Mouse (Mus musculus) neural tube, embryonic 13.5 days (tissue): ENCODE measurements around the gene Gpr182. TPM values are rescaled to one million over a fixed set of nuclear protein-coding genes. Genes with fewer than 3 reads are reported as not detected.
A peak's percentile ranks its signal among the peaks of the same experiment; 100 is the strongest.
"Not testable (repeated sequence)": the region's sequence is repeated elsewhere in the genome, so short reads cannot be mapped to it uniquely, and the experiment has no call there.

Experiments
- ATAC-seq: fragments of 200-750 bp; cut with Nextera tagmentation; 2 replicates; pipeline ENCODE4 v1.8.0; 2017; ENCODE audit warnings: low read depth, mild to moderate bottlenecking, moderate TSS enrichment, moderate library complexity
- H3K27ac ChIP-seq: fragments of 300-500 bp; sonication (generic); replicated peaks from 2 replicates; pipeline ENCODE4 v1.5.1; 2015; ENCODE audit warnings: moderate library complexity, mild to moderate bottlenecking, inconsistent platforms
- H3K27me3 ChIP-seq: fragments of 300-500 bp; sonication (generic); 2 replicates; pipeline ENCODE4 v1.6.1; 2015; ENCODE audit warnings: mild to moderate bottlenecking, inconsistent platforms
- H3K36me3 ChIP-seq: fragments of 300-500 bp; sonication (generic); 2 replicates; pipeline ENCODE4 v1.6.1; 2015; ENCODE audit warnings: mild to moderate bottlenecking, inconsistent platforms
- H3K4me1 ChIP-seq: fragments of 300-500 bp; sonication (generic); replicated peaks from 2 replicates; pipeline ENCODE4 v1.6.1; 2015; ENCODE audit warnings: inconsistent platforms
- H3K4me2 ChIP-seq: fragments of 300-500 bp; sonication (generic); 2 replicates; pipeline ENCODE4 v1.6.1; 2015; ENCODE audit warnings: inconsistent platforms, mild to moderate bottlenecking, moderate library complexity
- H3K4me3 ChIP-seq: fragments of 300-500 bp; sonication (generic); 2 replicates; pipeline ENCODE4 v1.5.1; 2015; ENCODE audit warnings: mild to moderate bottlenecking, inconsistent platforms
- H3K9ac ChIP-seq: fragments of 300-500 bp; sonication (generic); 2 replicates; pipeline ENCODE4 v1.6.1; 2015; ENCODE audit warnings: moderate library complexity, mild to moderate bottlenecking, inconsistent platforms
- H3K9me3 ChIP-seq: fragments of 300-500 bp; sonication (generic); 2 replicates; pipeline ENCODE4 v1.6.1; 2016; ENCODE audit warnings: inconsistent platforms
- WGBS: fragments of 180-500 bp; shearing (Covaris S2); methylation state at CpG from one replicate; pipeline ENCODE4 v1.1.7; 2015; 5-methylcytosine and 5-hydroxymethylcytosine counted together
- polyA plus RNA-seq: library from polyadenylated mRNA; unstranded; fragments of >200 nt; fragmentation: Nextera tagmentation; extraction: Ambion mirVana; gene quantifications from 2 replicates; pipeline ENCODE4 v1.2.1, GENCODE M21; 2015

Gpr182 gene
- 0.45 and 0.92 TPM in 2 replicates for polyA plus RNA-seq

DNA sequence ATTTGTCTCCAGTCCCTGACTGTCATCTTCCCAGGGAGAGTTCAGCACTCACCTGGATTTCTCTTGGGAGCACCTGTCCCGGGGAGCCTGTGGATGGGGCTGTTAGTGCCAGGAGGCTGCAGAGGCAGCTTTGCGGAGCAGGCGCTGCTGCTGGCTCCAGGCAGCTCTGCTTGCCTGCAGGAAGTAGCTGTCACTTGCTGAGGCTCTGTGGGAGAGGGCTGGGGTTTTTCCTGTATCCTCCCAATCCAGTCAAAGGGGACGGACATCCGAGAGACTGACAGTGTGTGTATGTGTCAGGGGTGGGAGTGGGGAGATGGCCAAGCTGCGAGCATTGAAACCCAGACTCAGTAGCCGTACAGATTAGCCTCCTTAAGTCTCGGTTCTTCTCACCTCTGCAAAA lies at the start of gene Gpr182:
TSS of gene Gpr182 (minus strand) at position 185 of the 400 bp plus-strand sequence.
- H3K9me3 ChIP-seq, result no peaks in the 10 kb centered on the region
- H3K27ac ChIP-seq, result no peak within 1 kb of the TSS
- 74% methylated on average over 8 of the region's 8 CpGs for WGBS
- H3K4me3 ChIP-seq, result no peak within 1 kb of the TSS
- H3K4me1 ChIP-seq, result peaks cover 26% of the 10 kb centered on the region
- H3K27me3 ChIP-seq, result no peaks in the 10 kb centered on the region
- H3K4me2 ChIP-seq, result peak within 1 kb of the TSS; percentile 42
- no peak within 1 kb of the TSS for H3K9ac ChIP-seq
- peaks cover 19% of the 10 kb centered on the region for H3K36me3 ChIP-seq
- ATAC-seq, result no peak

DNA sequence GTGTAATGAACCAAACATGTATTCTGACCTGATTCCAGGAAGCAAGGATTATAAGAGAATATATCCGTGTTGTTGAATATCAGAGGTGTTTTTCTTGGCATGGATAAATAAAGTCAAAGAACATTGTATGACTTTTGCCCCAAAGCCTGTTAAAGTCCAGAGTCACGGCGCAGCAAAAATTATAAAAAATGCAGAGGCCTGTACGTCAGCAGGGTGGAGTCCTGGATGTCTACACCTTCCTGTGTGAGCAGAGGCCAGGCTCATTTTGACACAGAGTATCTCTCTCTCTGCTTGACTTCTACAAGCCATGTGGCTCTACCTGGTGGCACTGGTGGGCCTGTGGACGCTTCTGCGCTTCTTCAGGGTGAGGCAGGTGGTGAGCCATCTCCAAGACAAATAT lies 49.4 kb upstream of the Gpr182 start, which contains the start of gene Rdh16:
TSS of gene Rdh16 (plus strand) at position 262 of the 400 bp plus-strand sequence.
- H3K9ac ChIP-seq, result no peak within 1 kb of the TSS
- H3K27me3 ChIP-seq, result no peaks in the 10 kb centered on the region
- H3K9me3 ChIP-seq, result 0 out of 2 replicates have a peak, but pooled peaks cover 3% of the 10 kb centered on the region
- WGBS, result 89% methylated on average over 6 of the region's 6 CpGs
- no peak for ATAC-seq
- no peaks in the 10 kb centered on the region for H3K36me3 ChIP-seq
- no peak within 1 kb of the TSS for H3K4me2 ChIP-seq
- no peak within 1 kb of the TSS for H3K4me3 ChIP-seq
- no peaks in the 10 kb centered on the region for H3K4me1 ChIP-seq
- H3K27ac ChIP-seq, result no peak within 1 kb of the TSS

DNA sequence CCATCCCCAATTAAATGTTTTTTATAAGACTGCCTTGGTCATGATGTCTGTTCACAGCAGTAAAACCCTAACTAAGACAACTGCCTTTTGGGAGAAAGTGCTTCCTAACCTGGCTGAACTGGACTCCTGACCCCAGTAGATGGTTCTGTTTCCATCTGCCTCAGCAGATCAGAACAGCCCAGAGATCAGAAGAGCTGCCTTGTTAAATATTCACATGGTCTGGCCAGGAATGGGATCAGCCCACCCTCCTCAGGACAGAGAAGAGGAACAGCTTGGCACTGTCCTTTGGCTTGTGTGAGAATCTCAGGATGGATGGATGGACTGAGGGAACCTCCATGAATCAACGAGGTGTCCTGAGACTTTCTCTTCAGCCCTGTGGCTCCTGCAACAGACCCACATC lies 47.8 kb upstream of the Gpr182 start:
- WGBS, result 84% methylated on average over 1 of the region's 1 CpGs
- Histone ChIP-seq H3K9me3 (0 out of 2 replicates have a peak, but pooled peaks cover 3% of the 10 kb centered on the region), H3K27ac (no peak overlapping the region), H3K4me1 (no peaks in the 10 kb centered on the region), H3K4me3 (no peak overlapping the region), H3K9ac (no peak overlapping the region), H3K4me2 (no peak overlapping the region), H3K36me3 (no peaks in the 10 kb centered on the region), H3K27me3 (no peaks in the 10 kb centered on the region)
- ATAC-seq, result no peak

DNA sequence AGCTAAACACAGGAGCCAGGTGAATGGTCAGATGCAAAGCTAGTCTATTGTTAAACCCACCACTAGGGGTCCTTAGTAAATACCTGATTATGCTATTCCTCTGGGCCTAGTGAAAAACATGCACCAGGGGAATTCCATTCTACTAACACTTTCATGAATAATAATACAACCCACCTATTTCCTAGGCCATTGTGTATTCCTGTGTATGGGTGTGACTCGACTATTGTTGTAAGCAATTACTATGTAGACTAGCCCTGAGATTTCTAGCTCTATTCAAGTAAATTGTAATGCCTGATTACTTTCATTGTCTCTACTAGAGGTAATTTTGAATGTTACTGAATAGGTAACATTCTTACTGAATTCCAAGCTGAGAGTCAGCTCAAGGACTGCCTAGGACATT lies 33.9 kb upstream of the Gpr182 start:
- 83% methylated on average over 1 of the region's 1 CpGs for WGBS
- H3K4me3 ChIP-seq, H3K27me3 ChIP-seq, ATAC-seq, H3K4me2 ChIP-seq, H3K9me3 ChIP-seq, H3K27ac ChIP-seq, H3K4me1 ChIP-seq, H3K9ac ChIP-seq, H3K36me3 ChIP-seq: not testable (repeated sequence)

DNA sequence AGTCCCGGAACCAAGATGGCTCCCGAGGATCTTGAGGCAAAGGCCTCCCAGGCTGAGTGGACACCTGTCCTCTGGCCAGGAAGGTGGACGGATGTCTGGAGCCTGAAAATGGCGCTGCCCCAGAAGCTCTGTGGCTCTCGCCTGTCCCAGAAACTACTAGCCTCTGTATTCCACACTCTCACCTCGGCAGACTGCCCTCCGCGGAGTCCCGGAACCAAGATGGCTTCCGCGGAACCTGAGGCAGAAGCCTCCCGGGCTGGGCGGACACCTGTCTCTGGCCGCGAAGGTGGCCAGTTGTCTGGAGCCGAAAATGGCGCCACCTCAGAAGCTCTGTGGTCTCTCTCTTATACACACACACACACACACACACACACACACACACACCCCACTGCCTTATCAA lies 30.8 kb upstream of the Gpr182 start:
- ATAC-seq, H3K9me3 ChIP-seq, H3K27me3 ChIP-seq, H3K9ac ChIP-seq, H3K4me2 ChIP-seq, H3K27ac ChIP-seq, H3K4me1 ChIP-seq, H3K4me3 ChIP-seq, H3K36me3 ChIP-seq: not testable (repeated sequence)
- 92% methylated on average over 17 of the region's 17 CpGs for WGBS

- Histone ChIP-seq H3K4me2 (no peak within 1 kb of the TSS), H3K9ac (no peak within 1 kb of the TSS), H3K9me3 (no peaks in the 10 kb centered on the region), H3K27ac (no peak within 1 kb of the TSS), H3K4me3 (no peak within 1 kb of the TSS), H3K4me1 (no peaks in the 10 kb centered on the region), H3K27me3 (no peaks in the 10 kb centered on the region), H3K36me3 (no peaks in the 10 kb centered on the region)
- no peak for ATAC-seq
- 87% methylated on average over 2 of the region's 2 CpGs for WGBS
Measured at GRCm38 (mm10) chr10:127776011-127776410, 24.5 kb upstream of the Gpr182 start, which contains the start of gene Rdh9. TSS of gene Rdh9 (plus strand) at chr10:127776386.

- no peak overlapping the region for H3K27ac ChIP-seq
- no peaks in the 10 kb centered on the region for H3K27me3 ChIP-seq
- no peak for ATAC-seq
- H3K36me3 ChIP-seq, result no peaks in the 10 kb centered on the region
- no peak overlapping the region for H3K9ac ChIP-seq
- WGBS, result 96% methylated on average over 1 of the region's 1 CpGs
- H3K4me3 ChIP-seq, result no peak overlapping the region
- no peaks in the 10 kb centered on the region for H3K9me3 ChIP-seq
- H3K4me2 ChIP-seq, result no peak overlapping the region
- H3K4me1 ChIP-seq, result no peaks in the 10 kb centered on the region
Measured at GRCm38 (mm10) chr10:127766564-127766963, 15.0 kb upstream of the Gpr182 start.

DNA sequence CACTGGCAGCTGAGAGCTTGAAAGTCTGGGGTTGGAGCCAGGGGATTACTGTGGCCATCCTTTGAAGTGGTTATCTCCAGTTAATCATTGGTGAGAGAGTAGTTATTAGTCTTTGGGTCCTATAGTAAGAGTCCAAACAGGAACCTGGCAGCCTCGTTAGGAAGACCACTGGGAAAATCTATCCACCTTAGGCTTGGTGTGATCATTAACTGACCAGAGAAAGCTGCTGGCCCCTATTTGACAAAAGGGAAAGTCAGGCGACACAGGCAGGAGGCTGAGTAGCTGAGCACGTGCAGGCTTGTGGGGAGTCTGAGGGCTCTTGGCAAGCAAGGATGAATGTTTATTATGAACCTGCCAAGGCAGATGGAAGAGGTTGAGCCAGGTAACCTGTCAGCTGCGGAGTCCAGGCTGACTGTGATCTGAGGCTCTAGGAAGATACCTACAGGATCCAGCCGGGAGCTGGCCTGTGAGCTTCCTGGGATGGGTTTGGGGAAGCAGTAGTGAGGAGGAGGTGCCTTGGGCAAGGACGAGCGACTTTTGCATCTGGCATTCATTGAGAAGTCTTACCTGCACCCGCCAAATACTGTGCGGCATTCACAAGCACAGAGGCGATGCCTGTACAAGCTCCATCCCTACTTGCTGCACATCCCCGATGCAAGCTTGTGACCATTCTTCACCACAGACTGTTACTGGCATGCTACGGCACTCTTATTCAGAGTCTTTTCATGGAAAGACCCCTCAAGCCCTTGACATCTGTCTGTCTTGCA lies 12.6 kb upstream of the Gpr182 start:
- Histone ChIP-seq H3K27ac (no peak overlapping the region), H3K4me2 (no peak overlapping the region), H3K9me3 (no peaks in the 10 kb centered on the region), H3K4me3 (no peak overlapping the region), H3K36me3 (no peaks in the 10 kb centered on the region), H3K9ac (no peak overlapping the region), H3K27me3 (no peaks in the 10 kb centered on the region), H3K4me1 (no peaks in the 10 kb centered on the region)
- 71% methylated on average over 12 of the region's 12 CpGs for WGBS
- ATAC-seq, result no peak

DNA sequence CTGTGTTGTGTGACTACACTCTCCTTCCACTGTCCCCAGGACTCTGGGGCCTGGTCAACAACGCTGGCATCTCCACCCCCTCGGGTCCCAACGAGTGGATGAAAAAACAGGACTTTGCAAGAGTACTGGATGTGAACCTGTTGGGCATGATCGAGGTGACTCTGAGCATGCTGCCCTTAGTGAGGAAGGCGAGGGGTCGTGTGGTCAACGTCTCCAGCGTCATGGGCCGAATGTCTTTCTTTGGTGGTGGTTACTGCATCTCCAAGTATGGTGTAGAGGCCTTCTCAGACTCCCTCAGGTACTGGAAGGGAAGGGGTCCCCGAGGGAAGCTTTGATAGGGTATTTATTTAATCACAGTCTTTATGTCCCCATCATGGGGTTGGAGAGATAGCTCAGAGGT lies 11.4 kb upstream of the Gpr182 start:
- 91% methylated on average over 10 of the region's 10 CpGs for WGBS
- H3K4me3 ChIP-seq, H3K9ac ChIP-seq, H3K4me1 ChIP-seq, H3K36me3 ChIP-seq, ATAC-seq, H3K4me2 ChIP-seq, H3K9me3 ChIP-seq, H3K27me3 ChIP-seq, H3K27ac ChIP-seq: not testable (repeated sequence)

GRCm38 (mm10) chr10:127759181-127760110 lies 7.9 kb upstream of the Gpr182 start, which contains the start of the genes Rdh1 and Rdh16f1:
TSS of gene Rdh1 (plus strand) at chr10:127759721.
TSS of gene Rdh16f1 (plus strand) at chr10:127759787.
- Histone ChIP-seq H3K27ac (no peak within 1 kb of the TSS), H3K9ac (no peak within 1 kb of the TSS), H3K4me3 (no peak within 1 kb of the TSS), H3K9me3 (no peaks in the 10 kb centered on the region), H3K4me2 (no peak within 1 kb of the TSS), H3K36me3 (no peaks in the 10 kb centered on the region), H3K4me1 (no peaks in the 10 kb centered on the region), H3K27me3 (no peaks in the 10 kb centered on the region)
- no peak for ATAC-seq
- WGBS, result 83% methylated on average over 9 of the region's 9 CpGs

DNA sequence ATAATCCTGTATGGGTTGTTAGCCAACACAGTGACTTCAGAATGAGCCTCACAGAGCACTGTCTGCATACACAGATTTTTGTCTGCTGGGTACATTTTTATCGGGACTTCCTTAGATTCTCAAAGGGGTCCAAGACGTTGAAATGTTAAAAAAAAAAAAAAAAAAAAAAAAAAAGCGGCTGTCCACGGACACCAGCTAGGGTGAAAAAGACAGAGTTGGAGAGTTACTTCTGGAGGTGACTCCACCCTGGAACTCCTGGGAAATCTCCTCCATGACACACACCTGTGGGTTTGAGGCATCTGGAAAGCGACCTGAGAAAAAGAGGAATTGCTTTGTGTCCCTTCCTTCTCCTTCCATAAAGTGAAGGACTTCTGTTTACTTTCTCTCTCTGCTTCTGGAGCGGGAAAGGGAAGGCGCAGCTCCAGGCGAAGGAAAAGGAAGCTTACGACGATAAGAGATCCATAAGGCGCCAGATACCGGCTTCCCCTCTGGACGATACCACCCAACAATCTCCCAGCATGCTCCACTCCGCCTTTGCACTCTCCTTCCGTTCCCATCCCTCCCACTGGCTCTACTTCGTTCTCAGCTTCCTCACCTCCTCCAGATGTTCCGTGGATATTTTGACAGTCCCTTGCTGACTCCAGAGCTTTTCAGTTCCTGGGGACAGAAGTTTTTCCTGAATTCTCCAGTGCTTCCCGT lies 4.4 kb upstream of the Gpr182 start:
- H3K4me3 ChIP-seq, result no peak overlapping the region
- no peak overlapping the region for H3K27ac ChIP-seq
- no peak overlapping the region for H3K9ac ChIP-seq
- no peaks in the 10 kb centered on the region for H3K27me3 ChIP-seq
- H3K9me3 ChIP-seq, result no peaks in the 10 kb centered on the region
- H3K4me1 ChIP-seq, result no peaks in the 10 kb centered on the region
- H3K4me2 ChIP-seq, result peak overlapping the region; percentile 35
- no peaks in the 10 kb centered on the region for H3K36me3 ChIP-seq
- WGBS, result 46% methylated on average over 18 of the region's 18 CpGs
- ATAC-seq, result no peak
